In the genomic region with DNA sequence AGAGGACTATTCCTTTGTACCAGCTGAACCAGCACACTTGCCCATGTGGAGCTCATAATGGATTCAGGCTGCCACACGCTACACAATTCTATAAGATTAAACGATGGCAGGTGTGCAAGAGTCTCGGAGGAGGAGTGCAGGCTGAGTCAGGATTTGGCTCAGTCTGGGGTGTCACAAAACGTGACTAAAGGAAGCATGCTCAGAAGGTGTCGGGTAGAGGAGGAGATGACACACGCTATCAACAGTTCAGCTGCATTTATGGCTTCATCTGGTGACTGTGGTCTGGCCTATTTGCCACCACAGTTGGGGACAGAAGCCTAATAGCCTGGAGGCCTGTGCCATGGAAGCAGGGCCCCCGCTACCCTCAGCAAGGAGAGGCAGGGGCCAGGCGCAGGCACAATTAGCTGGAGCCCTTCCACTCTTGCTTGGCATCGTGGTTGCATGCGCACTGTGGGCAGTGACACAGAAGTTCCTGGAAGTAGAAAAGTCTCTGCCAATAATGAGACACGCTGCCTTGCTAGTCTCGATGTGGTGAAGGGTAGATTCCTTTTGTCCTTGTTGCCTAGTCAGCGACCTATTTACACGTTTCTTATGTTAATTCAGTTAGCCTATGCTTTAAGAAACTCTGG, we compare ENCODE assay signal across 11 mouse cellular contexts. TPM values are rescaled to one million over a fixed set of nuclear protein-coding genes. Genes with fewer than 3 reads are reported as not detected.
DNase-seq lines count a peak whose midpoint lies in the region; ATAC-seq and TF ChIP-seq lines count a peak whose summit lies in the region.
"Had no signal": no experiment of that assay in that cellular context is flagged by ENCODE, and none has a peak within 500 bp of the region (broad histone marks: within the 10 kb centered on the region; RNA-seq: fewer than 3 reads in every experiment).

No protein-coding gene starts in this region.

- H3K4me2 ChIP-seq in heart, embryonic 15.5 days = no peak overlapping the region
- H3K4me2 ChIP-seq in intestine, postnatal 0 days (replicated peaks; ENCODE audit: low read depth) = no peak overlapping the region

- ATAC-seq in heart, embryonic 15.5 days (replicated peaks; ENCODE audit: insufficient number of reproducible peaks, insufficient read depth, low FRiP score, low read depth) = 0 out of 2 replicates have a peak, but pooled peaks have one; percentile 35
- no peak for ATAC-seq in intestine, postnatal 0 days
- no peak for ATAC-seq in erythroblast, adult 5-6 weeks (replicated peaks; ENCODE audit: low FRiP score, poor library complexity, severe bottlenecking)
- ATAC-seq: Patski had no signal

- H3K9me3 ChIP-seq in heart, embryonic 15.5 days (replicated peaks) = no peaks in the 10 kb centered on the region
- no peaks in the 10 kb centered on the region for H3K9me3 ChIP-seq in heart, embryonic 10.5 days
- no peaks in the 10 kb centered on the region for H3K9me3 ChIP-seq in intestine, postnatal 0 days (ENCODE audit: control insufficient read depth)

- H3K27ac ChIP-seq in heart, embryonic 15.5 days = peak overlapping the region; percentile 17; the same call in 1 of the 2 replicates
- no peak overlapping the region; the same call in 1 of the 2 replicates for H3K27ac ChIP-seq in heart, embryonic 10.5 days
- peak overlapping the region; percentile 90 for H3K27ac ChIP-seq in intestine, postnatal 0 days (ENCODE audit: low read depth, low read length)

- H3K9ac ChIP-seq in heart, embryonic 15.5 days = no peak overlapping the region
- H3K9ac ChIP-seq in intestine, postnatal 0 days (ENCODE audit: low read depth, low read length) = no peak overlapping the region

- H3K4me1 ChIP-seq in heart, embryonic 15.5 days (replicated peaks) = peaks cover 21% of the 10 kb centered on the region
- peaks cover 26% of the 10 kb centered on the region for H3K4me1 ChIP-seq in heart, embryonic 10.5 days
- peaks cover 2% of the 10 kb centered on the region; the same call in 1 of the 2 replicates for H3K4me1 ChIP-seq in intestine, postnatal 0 days (replicated peaks; ENCODE audit: control insufficient read depth, insufficient read depth, low read length)

- 51% methylated on average over 14 of the region's 14 CpGs for WGBS in heart, embryonic 15.5 days
- 67% methylated on average over 14 of the region's 14 CpGs for WGBS in heart, embryonic 10.5 days
- WGBS in intestine, postnatal 0 days = 59% methylated on average over 14 of the region's 14 CpGs

- TF ChIP-seq CTCF in intestine, postnatal 0 days (IDR thresholded peaks at IDR 0.05; ENCODE audit: low read depth) = no peak

- no peak overlapping the region for H3K4me3 ChIP-seq in heart, embryonic 15.5 days
- H3K4me3 ChIP-seq in heart, embryonic 10.5 days = no peak overlapping the region
- no peak overlapping the region for H3K4me3 ChIP-seq in intestine, postnatal 0 days (ENCODE audit: low read depth, low read length)

- no peaks in the 10 kb centered on the region for H3K36me3 ChIP-seq in heart, embryonic 15.5 days
- no peaks in the 10 kb centered on the region for H3K36me3 ChIP-seq in heart, embryonic 10.5 days
- H3K36me3 ChIP-seq in intestine, postnatal 0 days (ENCODE audit: control insufficient read depth, insufficient read depth) = no peaks in the 10 kb centered on the region

- H3K27me3 ChIP-seq in heart, embryonic 15.5 days = no peaks in the 10 kb centered on the region
- no peaks in the 10 kb centered on the region for H3K27me3 ChIP-seq in heart, embryonic 10.5 days (ENCODE audit: insufficient read depth, poor library complexity, severe bottlenecking)
- no peaks in the 10 kb centered on the region for H3K27me3 ChIP-seq in intestine, postnatal 0 days (replicated peaks; ENCODE audit: control insufficient read depth, insufficient read depth, low read length)

- no peak for DNase-seq in heart, embryonic 10.5 days (ENCODE audit: low spot score)
- DNase-seq in 3134 (ENCODE audit: extremely low read depth, insufficient read length, low spot score) = peak; percentile 16
- peak; percentile 76 for DNase-seq in brain, adult 2 months (ENCODE audit: low read depth, low spot score)
- DNase-seq in spleen, adult 12 weeks (ENCODE audit: low spot score) = no peak
- DNase-seq in T-cell, adult 2 months (ENCODE audit: low spot score) = no peak
- DNase-seq: cerebellum, postnatal 36 days; thymus, adult 18-20 months had no signal

RNA-seq across cellular contexts. Expression of gene Traf1, which starts 20.6 kb away (rescaled TPM):
- 1.4 and 4.3 TPM in 2 replicates for polyA plus RNA-seq in heart, embryonic 15.5 days (2015; fragmentation: Nextera tagmentation; extraction: Ambion mirVana)
- polyA plus RNA-seq in heart, embryonic 10.5 days (2016; fragmentation: Nextera tagmentation; extraction: Ambion mirVana) = 0.78 and 0.85 TPM in 2 replicates
- polyA plus RNA-seq in intestine, postnatal 0 days (2015; fragmentation: Nextera tagmentation; extraction: Ambion mirVana) = 1.1 and 1.6 TPM in 2 replicates
- total RNA-seq in erythroblast, adult 5-6 weeks (2015; ENCODE audit: low replicate concordance) = 0.63 TPM in 1 of 2 replicates, not detected in the other
- total RNA-seq in erythroblast, adult 5-6 weeks (2017; ENCODE audit: low replicate concordance) = 0.43 TPM in 1 of 2 replicates, not detected in the other

Comparison
In these comparisons a context has a peak if more than half of its experiments do, and no peak if none do; other contexts are left out.
1. DNase-seq: peak in 3134 (single experiment) and brain, adult 2 months (single experiment); none in heart, embryonic 10.5 days (single experiment), spleen, adult 12 weeks (single experiment) and T-cell, adult 2 months (single experiment).